Mouse (Mus musculus) neural tube, embryonic 14.5 days (tissue): ENCODE results near the gene March6. TPM values are rescaled to one million over a fixed set of nuclear protein-coding genes. Genes with fewer than 3 reads are reported as not detected.
A peak's percentile ranks its signal among the peaks of the same experiment; 100 is the strongest.

Experiments
- ATAC-seq: fragments of 200-750 bp; cut with Nextera tagmentation; 2 replicates; pipeline ENCODE4 v1.8.0; 2017; ENCODE audit warnings: low read depth, mild to moderate bottlenecking, moderate TSS enrichment, moderate library complexity
- H3K27ac ChIP-seq: fragments of 300-500 bp; sonication (generic); 2 replicates; pipeline ENCODE4 v1.5.1; 2014; ENCODE audit warnings: low read depth, mild to moderate bottlenecking, control low read depth, low read length, moderate library complexity, mixed read lengths
- H3K27me3 ChIP-seq: fragments of 300-500 bp; sonication (generic); 2 replicates; pipeline ENCODE4 v1.6.1; 2014; ENCODE audit warnings: low read length; ENCODE audit not compliant: control insufficient read depth, insufficient read depth
- H3K36me3 ChIP-seq: fragments of 300-500 bp; sonication (generic); 2 replicates; pipeline ENCODE4 v1.6.1; 2014; ENCODE audit warnings: low read length, mixed read lengths; ENCODE audit not compliant: control insufficient read depth, insufficient read depth
- H3K4me1 ChIP-seq: fragments of 300-500 bp; sonication (generic); 2 replicates; pipeline ENCODE4 v1.6.1; 2014; ENCODE audit warnings: low read length; ENCODE audit not compliant: control insufficient read depth, insufficient read depth
- H3K4me2 ChIP-seq: fragments of 300-500 bp; sonication (generic); 2 replicates; pipeline ENCODE4 v1.6.1; 2014; ENCODE audit warnings: mild to moderate bottlenecking, low read depth, low read length, control low read depth
- H3K4me3 ChIP-seq: fragments of 300-500 bp; sonication (generic); 2 replicates; pipeline ENCODE4 v1.5.1; 2014; ENCODE audit warnings: low read depth, low read length, control low read depth, mixed read lengths
- H3K9ac ChIP-seq: fragments of 300-500 bp; sonication (generic); replicated peaks from 2 replicates; pipeline ENCODE4 v1.6.1; 2014; ENCODE audit warnings: low read depth, mild to moderate bottlenecking, control low read depth, low read length, mixed read lengths
- H3K9me3 ChIP-seq: fragments of 300-500 bp; sonication (generic); 2 replicates; pipeline ENCODE4 v1.6.1; 2016; ENCODE audit warnings: low read length; ENCODE audit not compliant: control insufficient read depth
- WGBS: fragments of 180-500 bp; shearing (Covaris S2); extraction: QIAGEN DNeasy Blood & Tissue Kit; methylation state at CpG from one replicate; pipeline ENCODE4 v1.1.7; 2014; 5-methylcytosine and 5-hydroxymethylcytosine counted together
- polyA plus RNA-seq: library from polyadenylated mRNA; unstranded; fragments of >200 nt; fragmentation: Nextera tagmentation; extraction: Ambion mirVana; gene quantifications from 2 replicates; pipeline ENCODE4 v1.2.1, GENCODE M21; 2014

March6 gene
- polyA plus RNA-seq, result 98.4 and 115 TPM in 2 replicates

DNA sequence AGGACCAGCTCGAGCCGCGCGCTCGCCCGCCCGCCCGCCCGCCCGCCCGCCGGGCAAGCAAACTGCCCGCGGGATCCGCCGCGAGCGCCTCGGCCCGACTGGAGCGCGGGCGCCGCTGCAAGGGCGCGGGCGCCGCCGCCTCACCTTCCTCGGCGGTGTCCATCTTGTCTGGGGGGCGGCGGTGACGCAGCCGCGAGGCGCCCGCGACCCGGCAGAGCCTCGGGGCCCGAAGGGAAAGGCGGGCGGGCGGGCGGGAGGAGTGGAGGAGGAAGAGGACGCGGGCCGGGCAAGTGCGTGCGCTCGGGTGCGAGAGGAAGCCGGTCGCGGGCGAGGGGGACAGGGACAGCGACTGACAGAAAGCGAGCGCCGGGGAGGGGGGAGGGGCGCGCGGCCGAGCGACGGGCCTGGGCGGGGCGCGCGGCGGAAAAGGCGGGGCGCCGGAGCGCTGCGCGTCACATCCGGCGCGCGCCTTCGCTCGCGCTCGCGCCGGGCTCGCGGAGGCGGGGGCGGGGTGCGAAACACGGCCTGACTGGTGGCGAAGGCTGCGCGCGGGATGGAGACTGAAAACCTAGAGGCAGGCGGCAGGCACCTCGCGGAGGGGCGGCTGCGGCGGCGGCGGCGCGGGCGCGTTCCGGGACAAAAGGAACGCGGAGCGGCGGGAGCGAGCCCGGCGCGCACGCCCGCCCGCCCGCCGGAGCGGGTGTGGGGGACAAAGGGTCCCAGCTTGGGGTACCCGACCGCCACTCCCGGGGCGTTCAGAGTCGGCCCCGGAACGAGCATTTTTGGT, at the start of gene March6:
TSS of gene March6 (minus strand) at position 395 of the 787 bp plus-strand sequence.
- no peaks in the 10 kb centered on the region for H3K27me3 ChIP-seq
- peak within 1 kb of the TSS; percentile 90 for H3K9ac ChIP-seq
- WGBS, result under 1% methylated on average over 83 of the region's 132 CpGs
- no peaks in the 10 kb centered on the region for H3K36me3 ChIP-seq
- peak within 1 kb of the TSS; percentile 86 for H3K4me3 ChIP-seq
- peak within 1 kb of the TSS; percentile 99 for H3K27ac ChIP-seq
- H3K4me2 ChIP-seq, result peak within 1 kb of the TSS; percentile 92
- peak; percentile 94 for ATAC-seq
- H3K9me3 ChIP-seq, result no peaks in the 10 kb centered on the region
- peaks cover 18% of the 10 kb centered on the region for H3K4me1 ChIP-seq

DNA sequence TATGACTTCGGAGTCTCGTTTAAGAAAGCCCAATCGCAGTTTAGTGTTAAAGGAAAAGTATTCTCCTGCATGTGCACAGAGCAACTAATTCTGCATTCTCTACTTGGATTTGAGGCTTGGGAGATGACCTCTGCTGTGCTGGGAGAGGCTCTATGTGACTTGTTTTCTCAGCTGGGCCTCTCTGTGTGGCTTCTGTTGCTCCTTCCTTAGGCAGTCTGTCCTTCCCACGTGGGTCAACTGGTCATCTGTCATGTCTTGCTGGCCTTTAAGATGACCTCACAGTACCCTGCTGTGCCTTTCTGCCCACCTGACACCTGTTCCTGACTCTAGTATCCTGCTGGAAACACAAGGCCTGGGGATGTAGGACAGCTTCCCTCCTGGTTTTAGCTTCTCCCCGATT, 45.2 kb upstream of the March6 start:
- Histone ChIP-seq H3K27ac (no peak overlapping the region), H3K4me2 (no peak overlapping the region), H3K4me3 (no peak overlapping the region), H3K4me1 (no peaks in the 10 kb centered on the region), H3K27me3 (no peaks in the 10 kb centered on the region), H3K9ac (no peak overlapping the region), H3K9me3 (no peaks in the 10 kb centered on the region), H3K36me3 (no peaks in the 10 kb centered on the region)
- ATAC-seq, result no peak
- WGBS, result 77% methylated on average over 5 of the region's 5 CpGs

DNA sequence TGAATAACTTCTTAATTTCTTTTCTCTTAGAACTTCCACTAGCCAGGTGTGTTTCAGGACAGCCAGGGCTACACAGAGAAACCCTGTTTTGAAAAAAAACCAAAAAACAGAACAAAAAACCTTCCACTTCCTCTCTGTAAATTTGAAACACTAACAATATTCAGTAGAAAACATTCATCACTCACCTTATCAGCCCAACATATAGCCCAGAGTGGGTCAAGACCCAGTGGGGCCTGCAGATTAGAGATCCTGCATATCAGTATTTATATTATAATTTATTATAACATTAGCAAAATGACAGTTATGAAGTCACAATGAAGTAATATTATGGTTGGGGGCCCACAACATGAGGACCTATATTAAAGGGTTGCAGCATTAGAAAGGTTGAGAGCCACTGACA, 42.8 kb upstream of the March6 start:
- no peak for ATAC-seq
- no peak overlapping the region for H3K4me2 ChIP-seq

DNA sequence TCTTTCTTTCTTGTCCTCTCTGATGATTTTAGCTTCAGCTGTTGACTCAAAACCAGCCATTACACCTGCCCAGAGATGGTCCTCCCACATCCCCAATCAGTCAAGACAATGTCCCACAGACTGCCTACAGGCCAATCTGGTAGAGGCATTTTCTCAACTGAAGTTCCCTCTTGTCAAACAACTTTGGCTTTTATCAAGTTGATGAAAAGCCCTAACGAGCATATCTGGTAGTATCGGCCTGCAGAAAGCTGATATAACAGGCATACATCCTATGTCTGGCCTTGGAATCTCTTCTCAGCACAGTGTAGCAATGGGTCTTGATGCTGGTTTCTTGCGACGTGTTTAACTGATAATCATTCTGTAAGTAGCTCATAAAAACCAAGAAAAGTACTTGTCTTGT, 42.4 kb upstream of the March6 start:
- H3K27me3 ChIP-seq, result no peaks in the 10 kb centered on the region
- no peaks in the 10 kb centered on the region for H3K9me3 ChIP-seq
- H3K4me2 ChIP-seq, result no peak overlapping the region
- no peak for ATAC-seq
- H3K4me1 ChIP-seq, result no peaks in the 10 kb centered on the region
- no peaks in the 10 kb centered on the region for H3K36me3 ChIP-seq
- H3K4me3 ChIP-seq, result no peak overlapping the region
- 92% methylated on average over 4 of the region's 4 CpGs for WGBS
- H3K27ac ChIP-seq, result no peak overlapping the region
- H3K9ac ChIP-seq, result no peak overlapping the region

More for the DNA sequence above, 42.8 kb upstream of the March6 start:
- no peaks in the 10 kb centered on the region for H3K36me3 ChIP-seq
- no peak overlapping the region for H3K9ac ChIP-seq
- H3K27me3 ChIP-seq, result no peaks in the 10 kb centered on the region
- no peaks in the 10 kb centered on the region for H3K9me3 ChIP-seq
- H3K4me1 ChIP-seq, result no peaks in the 10 kb centered on the region
- H3K27ac ChIP-seq, result no peak overlapping the region
- H3K4me3 ChIP-seq, result no peak overlapping the region

DNA sequence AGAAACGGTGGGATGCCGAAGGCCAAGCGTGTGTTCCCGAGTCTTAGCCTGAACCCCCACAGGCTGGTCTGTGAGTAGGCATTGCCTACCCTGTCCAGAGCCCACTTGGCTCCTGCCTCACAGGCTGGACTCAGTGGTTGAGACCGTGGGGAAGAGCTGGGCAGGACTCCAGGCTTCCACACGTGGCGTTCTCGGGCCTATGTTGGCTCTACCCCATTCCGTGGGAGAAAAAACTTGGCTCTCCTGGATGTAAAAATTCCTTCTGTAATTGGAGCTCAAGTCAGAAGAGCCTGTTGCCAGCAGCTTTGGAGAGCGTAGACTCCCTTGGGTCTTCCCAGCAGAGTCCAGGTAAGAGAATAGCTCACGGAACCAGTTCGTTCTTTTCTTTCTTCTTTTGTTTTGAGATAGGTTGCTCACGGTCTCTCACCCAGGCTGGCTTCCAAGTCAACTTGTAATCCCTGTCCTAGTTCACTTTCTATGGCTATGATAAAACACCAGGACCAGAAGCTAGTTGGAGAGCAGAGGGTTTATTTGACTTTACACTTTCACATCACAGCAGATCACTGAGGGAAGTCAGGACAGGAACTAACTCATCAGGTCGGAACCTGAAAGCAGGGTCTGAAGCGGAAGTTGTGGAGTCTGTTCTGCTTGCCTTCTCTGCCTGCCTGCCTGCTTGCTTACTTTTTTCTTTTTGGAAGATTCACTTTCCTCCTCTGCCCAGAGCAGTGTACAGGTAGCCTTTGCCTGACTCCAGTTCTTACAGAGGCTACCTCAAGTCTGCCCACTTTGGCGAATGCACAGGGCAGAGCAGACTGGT, 41.3 kb upstream of the March6 start:
- Histone ChIP-seq H3K36me3 (no peaks in the 10 kb centered on the region), H3K9me3 (no peaks in the 10 kb centered on the region), H3K4me1 (no peaks in the 10 kb centered on the region), H3K9ac (no peak overlapping the region), H3K27ac (no peak overlapping the region), H3K27me3 (no peaks in the 10 kb centered on the region), H3K4me2 (no peak overlapping the region), H3K4me3 (no peak overlapping the region)
- ATAC-seq, result no peak
- 88% methylated on average over 16 of the region's 16 CpGs for WGBS

DNA sequence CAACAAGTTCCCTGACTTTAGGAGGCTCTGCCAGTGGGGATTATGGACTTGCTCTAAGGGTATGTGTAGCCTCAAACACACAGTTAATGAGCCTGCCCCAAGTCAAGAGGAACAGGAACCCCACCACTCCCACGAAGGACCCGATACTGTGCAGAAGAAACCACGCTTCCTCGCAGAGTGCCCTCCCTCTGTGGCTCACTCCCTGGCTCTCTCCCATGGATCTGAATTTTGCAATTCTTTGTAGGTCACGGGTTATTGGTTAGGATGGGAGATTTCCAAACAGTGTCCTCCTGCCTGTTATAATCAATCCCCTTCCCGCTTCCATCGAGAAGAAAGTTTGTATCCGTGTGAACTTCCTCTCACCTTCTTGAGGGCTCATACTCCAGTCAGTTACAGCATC, 40.1 kb upstream of the March6 start:
- Histone ChIP-seq H3K9me3 (no peaks in the 10 kb centered on the region), H3K9ac (no peak overlapping the region), H3K27me3 (no peaks in the 10 kb centered on the region), H3K36me3 (no peaks in the 10 kb centered on the region), H3K27ac (no peak overlapping the region), H3K4me2 (no peak overlapping the region), H3K4me1 (no peaks in the 10 kb centered on the region), H3K4me3 (no peak overlapping the region)
- 94% methylated on average over 8 of the region's 8 CpGs for WGBS
- ATAC-seq, result no peak

DNA sequence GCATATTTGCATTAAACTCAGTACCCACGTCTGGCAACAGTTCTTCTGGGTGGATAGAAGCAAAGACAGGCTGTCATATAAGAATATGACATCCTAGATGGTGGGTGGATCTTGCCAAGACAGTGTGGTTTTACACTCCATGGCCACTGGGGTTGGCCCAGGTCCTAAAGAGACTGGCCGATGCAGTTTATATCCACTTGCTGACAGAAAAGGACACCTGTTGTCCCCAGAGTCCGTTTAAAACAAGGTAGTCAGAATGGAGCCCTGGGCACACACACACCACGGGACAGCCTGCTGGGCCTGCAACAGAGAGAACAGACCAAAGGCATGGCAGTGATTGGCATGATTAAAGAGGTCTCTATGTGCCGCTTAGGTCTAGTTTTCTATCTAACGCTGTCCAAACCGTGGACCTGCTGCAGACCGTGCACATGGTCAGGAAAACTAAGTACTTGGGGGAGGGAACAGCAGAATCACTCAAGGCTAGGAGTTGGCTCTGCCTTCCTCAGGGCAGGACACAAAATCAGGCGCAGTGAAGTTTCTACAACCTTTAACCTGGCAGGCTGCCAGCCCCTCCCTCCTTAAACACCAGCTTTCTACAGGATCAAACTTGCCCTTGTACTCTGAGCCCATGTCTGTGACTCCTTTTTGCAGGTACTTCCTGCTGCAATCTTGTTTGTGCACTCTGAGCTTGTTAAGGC, 38.6 kb upstream of the March6 start:
- H3K27me3 ChIP-seq, result no peaks in the 10 kb centered on the region
- WGBS, result 71% methylated on average over 9 of the region's 9 CpGs
- no peak overlapping the region for H3K4me3 ChIP-seq
- H3K27ac ChIP-seq, result no peak overlapping the region
- no peak for ATAC-seq
- H3K36me3 ChIP-seq, result no peaks in the 10 kb centered on the region
- no peaks in the 10 kb centered on the region for H3K4me1 ChIP-seq
- H3K9me3 ChIP-seq, result no peaks in the 10 kb centered on the region
- no peak overlapping the region for H3K9ac ChIP-seq
- H3K4me2 ChIP-seq, result no peak overlapping the region

DNA sequence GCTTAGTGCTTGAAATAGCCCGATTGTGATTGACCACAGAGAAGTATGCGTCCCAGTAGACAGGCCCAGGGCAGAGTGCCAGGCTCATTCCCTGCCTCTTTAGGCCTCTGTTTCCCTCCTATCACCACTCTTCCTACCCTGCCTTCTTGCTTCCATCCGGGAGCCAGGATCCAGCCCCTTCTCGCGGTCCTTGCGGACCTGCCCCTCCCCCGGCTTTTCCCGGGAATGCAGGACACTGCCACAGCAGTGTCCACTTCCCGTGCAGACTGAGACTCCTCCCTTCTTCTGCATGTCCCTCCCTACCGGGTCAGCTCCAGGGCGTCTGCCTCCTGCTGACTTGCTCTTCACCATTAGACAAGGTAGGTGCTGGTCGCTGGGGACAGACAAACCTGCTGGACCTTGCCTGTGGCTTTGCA, 37.7 kb upstream of the March6 start:
- H3K36me3 ChIP-seq, result no peaks in the 10 kb centered on the region
- H3K9ac ChIP-seq, result no peak overlapping the region
- H3K27me3 ChIP-seq, result no peaks in the 10 kb centered on the region
- peak; percentile 34; the same call in 1 of the 2 replicates for ATAC-seq
- no peak overlapping the region for H3K4me2 ChIP-seq
- no peak overlapping the region for H3K4me3 ChIP-seq
- H3K9me3 ChIP-seq, result no peaks in the 10 kb centered on the region
- H3K4me1 ChIP-seq, result no peaks in the 10 kb centered on the region
- WGBS, result 20% methylated on average over 12 of the region's 12 CpGs
- no peak overlapping the region for H3K27ac ChIP-seq
